Comparison of ENCODE assay signal across 9 mouse cellular contexts in genomic region chr8:84713381-84713780, GRCm38 (mm10). TPM values are rescaled to one million over a fixed set of nuclear protein-coding genes. Genes with fewer than 3 reads are reported as not detected.
DNase-seq lines count a peak whose midpoint lies in the region; ATAC-seq lines count a peak whose summit lies in the region.
"Had no signal": no experiment of that assay in that cellular context is flagged by ENCODE, and none has a peak within 500 bp of the region (broad histone marks: within the 10 kb centered on the region; RNA-seq: fewer than 3 reads in every experiment).

No protein-coding gene starts in this region.

- H3K4me3 ChIP-seq in kidney, embryonic 16.5 days (ENCODE audit: low read length), result no peak overlapping the region
- H3K4me3 ChIP-seq in embryonic facial prominence, embryonic 15.5 days (replicated peaks), result no peak overlapping the region
- H3K4me3 ChIP-seq in intestine, embryonic 15.5 days (replicated peaks), result no peak overlapping the region
- H3K4me3 ChIP-seq in neural tube, embryonic 12.5 days, result no peak overlapping the region

- H3K4me1 ChIP-seq in kidney, embryonic 16.5 days (ENCODE audit: insufficient read depth, low read length), result peaks cover 49% of the 10 kb centered on the region
- H3K4me1 ChIP-seq in embryonic facial prominence, embryonic 15.5 days, result peaks cover 79% of the 10 kb centered on the region
- peaks cover 35% of the 10 kb centered on the region for H3K4me1 ChIP-seq in intestine, embryonic 15.5 days (replicated peaks)
- H3K4me1 ChIP-seq in neural tube, embryonic 12.5 days, result peaks cover 64% of the 10 kb centered on the region

- peak overlapping the region; percentile 69 for H3K27ac ChIP-seq in kidney, embryonic 16.5 days (ENCODE audit: low read length)
- peak overlapping the region; percentile 95 for H3K27ac ChIP-seq in embryonic facial prominence, embryonic 15.5 days (replicated peaks)
- H3K27ac ChIP-seq in intestine, embryonic 15.5 days, result peak overlapping the region; percentile 67
- H3K27ac ChIP-seq in neural tube, embryonic 12.5 days, result peak overlapping the region; percentile 87

- peak overlapping the region; percentile 49 for H3K9ac ChIP-seq in kidney, embryonic 16.5 days (replicated peaks; ENCODE audit: low read length)
- H3K9ac ChIP-seq in embryonic facial prominence, embryonic 15.5 days, result 0 out of 2 replicates have a peak overlapping the region, but pooled peaks have one; percentile 12
- H3K9ac ChIP-seq in intestine, embryonic 15.5 days, result no peak overlapping the region
- H3K9ac ChIP-seq in neural tube, embryonic 12.5 days, result 0 out of 2 replicates have a peak overlapping the region, but pooled peaks have one; percentile 17

- no peak for ATAC-seq in kidney, embryonic 16.5 days (ENCODE audit: low FRiP score, low TSS enrichment)
- no peak for ATAC-seq in embryonic facial prominence, embryonic 15.5 days (ENCODE audit: insufficient number of reproducible peaks, low FRiP score, low TSS enrichment, low read depth)
- no peak for ATAC-seq in intestine, embryonic 15.5 days
- ATAC-seq in neural tube, embryonic 12.5 days (ENCODE audit: low FRiP score, low read depth), result no peak
- ATAC-seq: inflammation-experienced regulatory T-cells, adult 6 months had no signal

- H3K9me3 ChIP-seq in kidney, embryonic 16.5 days (ENCODE audit: low read length), result no peaks in the 10 kb centered on the region
- no peaks in the 10 kb centered on the region for H3K9me3 ChIP-seq in embryonic facial prominence, embryonic 15.5 days (replicated peaks)
- H3K9me3 ChIP-seq in intestine, embryonic 15.5 days, result no peaks in the 10 kb centered on the region
- no peaks in the 10 kb centered on the region for H3K9me3 ChIP-seq in neural tube, embryonic 12.5 days

- H3K4me2 ChIP-seq in kidney, embryonic 16.5 days (replicated peaks; ENCODE audit: low read depth, low read length), result no peak overlapping the region
- no peak overlapping the region for H3K4me2 ChIP-seq in embryonic facial prominence, embryonic 15.5 days (replicated peaks)
- H3K4me2 ChIP-seq in intestine, embryonic 15.5 days (replicated peaks), result no peak overlapping the region
- H3K4me2 ChIP-seq in neural tube, embryonic 12.5 days (replicated peaks), result peak overlapping the region; percentile 25

- H3K27me3 ChIP-seq in kidney, embryonic 16.5 days (ENCODE audit: insufficient read depth, low read length), result peaks cover 38% of the 10 kb centered on the region
- peaks cover 9% of the 10 kb centered on the region for H3K27me3 ChIP-seq in embryonic facial prominence, embryonic 15.5 days
- peaks cover 46% of the 10 kb centered on the region for H3K27me3 ChIP-seq in intestine, embryonic 15.5 days (replicated peaks)
- peaks cover 51% of the 10 kb centered on the region for H3K27me3 ChIP-seq in neural tube, embryonic 12.5 days (replicated peaks)

- 48% methylated on average over 4 of the region's 4 CpGs for WGBS in kidney, embryonic 16.5 days
- WGBS in embryonic facial prominence, embryonic 15.5 days, result 42% methylated on average over 4 of the region's 4 CpGs
- WGBS in intestine, embryonic 15.5 days, result 59% methylated on average over 4 of the region's 4 CpGs
- WGBS in neural tube, embryonic 12.5 days, result 30% methylated on average over 4 of the region's 4 CpGs

- H3K36me3 ChIP-seq in kidney, embryonic 16.5 days (ENCODE audit: insufficient read depth, low read length), result 0 out of 2 replicates have a peak, but pooled peaks cover 4% of the 10 kb centered on the region
- H3K36me3 ChIP-seq in embryonic facial prominence, embryonic 15.5 days, result peaks cover 26% of the 10 kb centered on the region; the same call in 1 of the 2 replicates
- H3K36me3 ChIP-seq in intestine, embryonic 15.5 days, result no peaks in the 10 kb centered on the region
- 0 out of 2 replicates have a peak, but pooled peaks cover 4% of the 10 kb centered on the region for H3K36me3 ChIP-seq in neural tube, embryonic 12.5 days

- DNase-seq in kidney, adult 8-10 months, result no peak
- no peak for DNase-seq in frontal cortex, postnatal 36 days (ENCODE audit: low spot score in 2 of 2)
- no peak for DNase-seq in layer of hippocampus, postnatal 14 days (ENCODE audit: low spot score in 2 of 2)
- no peak for DNase-seq in cerebellum, adult 9-11 months

RNA-seq across cellular contexts. Expression of gene G430095P16Rik, which starts 9.4 kb away (rescaled TPM):
- polyA plus RNA-seq in kidney, embryonic 16.5 days (2015; fragmentation: Nextera tagmentation; extraction: Ambion mirVana), result 2.3 and 2.8 TPM in 2 replicates
- polyA plus RNA-seq in embryonic facial prominence, embryonic 15.5 days (2015; fragmentation: Nextera tagmentation; extraction: Ambion mirVana), result 4.2 and 4.9 TPM in 2 replicates
- 3.1 and 3.7 TPM in 2 replicates for polyA plus RNA-seq in intestine, embryonic 15.5 days (2015; fragmentation: Nextera tagmentation; extraction: Ambion mirVana)
- polyA plus RNA-seq in neural tube, embryonic 12.5 days (2016; fragmentation: Nextera tagmentation; extraction: Ambion mirVana), result 2.5 and 2.6 TPM in 2 replicates
- not detected for total RNA-seq in layer of hippocampus, postnatal 14 days (2021)

RNA-seq across cellular contexts. Expression of gene Lyl1, which starts 12.1 kb away (rescaled TPM):
- polyA plus RNA-seq in kidney, embryonic 16.5 days (2015; fragmentation: Nextera tagmentation; extraction: Ambion mirVana), result 7.9 and 8.1 TPM in 2 replicates
- 5.8 and 6.0 TPM in 2 replicates for polyA plus RNA-seq in embryonic facial prominence, embryonic 15.5 days (2015; fragmentation: Nextera tagmentation; extraction: Ambion mirVana)
- 5.1 and 5.5 TPM in 2 replicates for polyA plus RNA-seq in intestine, embryonic 15.5 days (2015; fragmentation: Nextera tagmentation; extraction: Ambion mirVana)
- 4.4 and 4.5 TPM in 2 replicates for polyA plus RNA-seq in neural tube, embryonic 12.5 days (2016; fragmentation: Nextera tagmentation; extraction: Ambion mirVana)
- total RNA-seq in layer of hippocampus, postnatal 14 days (2021), result 1 to 10 TPM; 3.4 to 4.2 TPM

RNA-seq across cellular contexts. Expression of gene Nacc1, which starts 25.7 kb away (rescaled TPM):
- 22.5 and 26.7 TPM in 2 replicates for polyA plus RNA-seq in kidney, embryonic 16.5 days (2015; fragmentation: Nextera tagmentation; extraction: Ambion mirVana)
- polyA plus RNA-seq in embryonic facial prominence, embryonic 15.5 days (2015; fragmentation: Nextera tagmentation; extraction: Ambion mirVana), result 16.7 and 16.9 TPM in 2 replicates
- polyA plus RNA-seq in intestine, embryonic 15.5 days (2015; fragmentation: Nextera tagmentation; extraction: Ambion mirVana), result 14.8 and 17.0 TPM in 2 replicates
- polyA plus RNA-seq in neural tube, embryonic 12.5 days (2016; fragmentation: Nextera tagmentation; extraction: Ambion mirVana), result 17.2 and 19.2 TPM in 2 replicates
- 10 to 100 TPM; 84.0 to 85.6 TPM for total RNA-seq in layer of hippocampus, postnatal 14 days (2021)

RNA-seq across cellular contexts. Expression of gene Trmt1, which starts 27.3 kb away (rescaled TPM):
- polyA plus RNA-seq in kidney, embryonic 16.5 days (2015; fragmentation: Nextera tagmentation; extraction: Ambion mirVana), result 81.5 and 82.9 TPM in 2 replicates
- 69.1 and 78.2 TPM in 2 replicates for polyA plus RNA-seq in embryonic facial prominence, embryonic 15.5 days (2015; fragmentation: Nextera tagmentation; extraction: Ambion mirVana)
- polyA plus RNA-seq in intestine, embryonic 15.5 days (2015; fragmentation: Nextera tagmentation; extraction: Ambion mirVana), result 59.9 and 68.3 TPM in 2 replicates
- 58.5 and 59.1 TPM in 2 replicates for polyA plus RNA-seq in neural tube, embryonic 12.5 days (2016; fragmentation: Nextera tagmentation; extraction: Ambion mirVana)
- total RNA-seq in layer of hippocampus, postnatal 14 days (2021), result 10 to 100 TPM; 82.9 to 97.3 TPM

RNA-seq across cellular contexts. Expression of gene Ier2, which starts 50.7 kb away (rescaled TPM):
- polyA plus RNA-seq in kidney, embryonic 16.5 days (2015; fragmentation: Nextera tagmentation; extraction: Ambion mirVana), result 73.5 and 78.0 TPM in 2 replicates
- 79.7 and 83.9 TPM in 2 replicates for polyA plus RNA-seq in embryonic facial prominence, embryonic 15.5 days (2015; fragmentation: Nextera tagmentation; extraction: Ambion mirVana)
- polyA plus RNA-seq in intestine, embryonic 15.5 days (2015; fragmentation: Nextera tagmentation; extraction: Ambion mirVana), result 84.2 and 85.5 TPM in 2 replicates
- polyA plus RNA-seq in neural tube, embryonic 12.5 days (2016; fragmentation: Nextera tagmentation; extraction: Ambion mirVana), result 72.4 and 72.8 TPM in 2 replicates
- 10 to 100 TPM in 1 of 2 experiments, 1 to 10 TPM in 1; 9.5 to 12.5 TPM for total RNA-seq in layer of hippocampus, postnatal 14 days (2021)
